Mouse (Mus musculus): ENCODE results near the gene 2900026A02Rik. TPM values are rescaled to one million over a fixed set of nuclear protein-coding genes. Genes with fewer than 3 reads are reported as not detected.

Gene 2900026A02Rik
- polyA plus RNA-seq (2012): 0.01 and 0.02 TPM in 2 replicates

DNA sequence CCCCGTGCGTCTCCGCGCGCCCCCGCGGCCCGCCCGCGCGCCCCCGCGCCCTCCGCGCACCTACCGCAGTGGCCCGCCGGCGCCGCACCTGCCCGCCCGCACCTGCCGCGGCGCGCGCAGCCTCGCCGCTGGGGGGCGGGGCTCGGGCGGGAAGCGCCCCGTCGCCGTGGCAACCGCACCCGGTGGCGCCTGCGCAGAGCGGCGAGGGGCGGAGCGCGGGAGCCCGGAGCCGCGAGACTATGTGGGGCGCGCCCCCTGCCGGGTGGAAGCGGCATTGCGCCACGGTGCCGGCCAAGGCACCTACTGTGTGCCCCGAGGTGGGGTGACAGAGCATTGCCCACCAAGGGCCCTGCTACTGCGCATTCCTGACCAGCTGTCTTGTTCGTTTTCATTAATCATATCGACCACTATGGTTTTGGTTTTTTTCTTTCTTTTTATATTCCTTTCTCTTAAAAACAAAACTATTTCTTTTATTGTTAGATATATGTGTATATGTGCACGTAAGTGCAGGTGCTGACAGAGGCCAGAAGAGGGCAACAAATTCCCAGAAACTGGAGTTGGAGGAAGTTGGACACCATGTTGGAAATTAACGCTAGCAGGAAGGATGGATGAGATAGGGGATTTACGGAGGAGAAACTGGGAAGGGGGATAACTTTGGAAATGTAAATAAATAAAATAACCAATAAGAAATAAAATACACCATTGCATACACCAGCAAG lies at the start of gene 2900026A02Rik:
Gene 2900026A02Rik (minus strand): TSS at position 90 of the 719 bp plus-strand sequence.
- Histone ChIP-seq H3K4me3 (replicated peaks) (peak within 1 kb of the TSS; percentile 57), H3K36me3 (ENCODE audit: control insufficient read depth) (no peaks in the 10 kb centered on the region), H3K4me1 (ENCODE audit: control insufficient read depth) (peaks cover 9% of the 10 kb centered on the region), H3K27me3 (ENCODE audit: control insufficient read depth) (peaks cover 19% of the 10 kb centered on the region), H3K9me3 (ENCODE audit: control insufficient read depth, low read length) (peaks cover 4% of the 10 kb centered on the region)
- TF ChIP-seq GATA1 (IDR thresholded peaks at IDR 0.05; ENCODE audit: low read length) (no peak), TAL1 (IDR thresholded peaks at IDR 0.05; ENCODE audit: low read length) (no peak)

- no peaks in the 10 kb centered on the region for H3K27me3 ChIP-seq (ENCODE audit: control insufficient read depth)
- TF ChIP-seq GATA1 (IDR thresholded peaks at IDR 0.05; ENCODE audit: low read length) (no peak), TAL1 (IDR thresholded peaks at IDR 0.05; ENCODE audit: low read length) (no peak)
These were observed 49.0 kb upstream of the 2900026A02Rik start for GRCm38 (mm10) chr5:113270043-113270442.

GRCm38 (mm10) chr5:113268246-113268645 lies 47.2 kb upstream of the 2900026A02Rik start:
- TF ChIP-seq GATA1 (IDR thresholded peaks at IDR 0.05; ENCODE audit: low read length): no peak
- TF ChIP-seq TAL1 (IDR thresholded peaks at IDR 0.05; ENCODE audit: low read length): no peak
- Histone ChIP-seq H3K4me3 (replicated peaks) (no peak overlapping the region), H3K9me3 (ENCODE audit: control insufficient read depth, low read length) (peaks cover 23% of the 10 kb centered on the region), H3K4me1 (ENCODE audit: control insufficient read depth) (no peaks in the 10 kb centered on the region), H3K36me3 (ENCODE audit: control insufficient read depth) (no peaks in the 10 kb centered on the region), H3K27me3 (ENCODE audit: control insufficient read depth) (no peaks in the 10 kb centered on the region)

More at GRCm38 (mm10) chr5:113270043-113270442, 49.0 kb upstream of the 2900026A02Rik start:
- no peaks in the 10 kb centered on the region for H3K36me3 ChIP-seq (ENCODE audit: control insufficient read depth)
- H3K4me1 ChIP-seq (ENCODE audit: control insufficient read depth): no peaks in the 10 kb centered on the region
- H3K9me3 ChIP-seq (ENCODE audit: control insufficient read depth, low read length): peaks cover 8% of the 10 kb centered on the region
- no peak overlapping the region for H3K4me3 ChIP-seq (replicated peaks)

GRCm38 (mm10) chr5:113265637-113266036 lies 44.6 kb upstream of the 2900026A02Rik start:
- no peak overlapping the region for H3K4me3 ChIP-seq (replicated peaks)
- TF ChIP-seq TAL1 (IDR thresholded peaks at IDR 0.05; ENCODE audit: low read length) (no peak), GATA1 (IDR thresholded peaks at IDR 0.05; ENCODE audit: low read length) (no peak)
- no peaks in the 10 kb centered on the region for H3K27me3 ChIP-seq (ENCODE audit: control insufficient read depth)
- H3K9me3 ChIP-seq (ENCODE audit: control insufficient read depth, low read length): peaks cover 24% of the 10 kb centered on the region
- no peaks in the 10 kb centered on the region for H3K36me3 ChIP-seq (ENCODE audit: control insufficient read depth)
- no peaks in the 10 kb centered on the region for H3K4me1 ChIP-seq (ENCODE audit: control insufficient read depth)

DNA sequence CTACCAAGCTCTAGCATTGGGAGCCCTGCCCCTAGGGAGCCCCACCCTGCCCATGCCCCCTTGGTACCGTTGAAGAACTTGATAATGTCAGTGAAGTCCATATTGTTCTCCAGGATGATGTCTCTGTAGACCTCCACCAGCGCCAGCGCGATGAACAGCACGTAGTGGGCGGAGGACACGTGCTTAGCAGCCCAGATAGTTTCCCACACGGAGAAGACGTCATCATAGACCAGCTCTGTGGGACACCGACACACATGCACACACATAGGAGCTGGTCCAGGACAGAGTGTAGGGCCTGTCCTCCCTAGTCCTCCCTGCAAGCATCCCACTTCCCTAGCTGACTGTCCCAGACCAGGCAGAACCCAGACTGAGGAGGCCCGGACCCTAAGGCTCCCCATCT lies 29.8 kb upstream of the 2900026A02Rik start:
- no peak overlapping the region for H3K4me3 ChIP-seq (replicated peaks)
- no peaks in the 10 kb centered on the region for H3K9me3 ChIP-seq (ENCODE audit: control insufficient read depth, low read length)
- H3K27me3 ChIP-seq (ENCODE audit: control insufficient read depth): no peaks in the 10 kb centered on the region
- no peaks in the 10 kb centered on the region for H3K36me3 ChIP-seq (ENCODE audit: control insufficient read depth)
- peaks cover 2% of the 10 kb centered on the region for H3K4me1 ChIP-seq (ENCODE audit: control insufficient read depth)
- TF ChIP-seq GATA1 (IDR thresholded peaks at IDR 0.05; ENCODE audit: low read length) (no peak), TAL1 (IDR thresholded peaks at IDR 0.05; ENCODE audit: low read length) (no peak)

DNA sequence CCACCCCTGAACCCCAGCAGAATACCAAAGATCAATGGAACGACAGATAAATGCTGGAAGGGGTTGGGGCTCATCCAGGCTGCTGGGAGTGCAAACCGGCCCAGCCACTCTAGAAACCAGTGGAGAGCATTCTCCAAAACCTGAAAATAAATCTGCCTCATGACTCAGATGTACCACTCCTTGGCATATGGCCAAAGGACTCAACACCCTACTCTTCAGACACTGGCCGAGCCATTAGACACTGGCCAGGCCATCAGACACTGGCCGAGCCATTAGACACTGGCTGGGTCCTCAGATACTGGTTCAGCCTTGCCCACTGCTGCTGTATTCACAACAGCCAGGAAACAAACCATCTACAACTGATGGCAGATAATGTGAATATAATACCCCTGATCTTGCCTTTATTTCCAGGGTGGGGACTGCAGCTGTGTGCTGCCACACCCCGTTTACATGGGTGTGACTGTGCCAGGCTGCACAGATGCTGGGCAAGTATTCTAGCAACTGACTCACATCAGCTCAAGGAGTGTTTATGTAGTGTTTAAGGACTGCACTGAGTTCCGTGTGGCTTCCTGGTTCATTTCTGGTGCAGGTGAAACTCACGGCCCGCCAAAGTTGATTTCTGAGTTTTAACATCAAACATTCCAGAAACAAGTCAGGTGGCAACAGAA lies 28.4 kb upstream of the 2900026A02Rik start:
- Histone ChIP-seq H3K9me3 (ENCODE audit: control insufficient read depth, low read length) (no peaks in the 10 kb centered on the region), H3K4me3 (replicated peaks) (no peak overlapping the region), H3K36me3 (ENCODE audit: control insufficient read depth) (no peaks in the 10 kb centered on the region), H3K27me3 (ENCODE audit: control insufficient read depth) (no peaks in the 10 kb centered on the region), H3K4me1 (ENCODE audit: control insufficient read depth) (peaks cover 2% of the 10 kb centered on the region)
- TF ChIP-seq TAL1 (IDR thresholded peaks at IDR 0.05; ENCODE audit: low read length): no peak
- no peak for TF ChIP-seq GATA1 (IDR thresholded peaks at IDR 0.05; ENCODE audit: low read length)

DNA sequence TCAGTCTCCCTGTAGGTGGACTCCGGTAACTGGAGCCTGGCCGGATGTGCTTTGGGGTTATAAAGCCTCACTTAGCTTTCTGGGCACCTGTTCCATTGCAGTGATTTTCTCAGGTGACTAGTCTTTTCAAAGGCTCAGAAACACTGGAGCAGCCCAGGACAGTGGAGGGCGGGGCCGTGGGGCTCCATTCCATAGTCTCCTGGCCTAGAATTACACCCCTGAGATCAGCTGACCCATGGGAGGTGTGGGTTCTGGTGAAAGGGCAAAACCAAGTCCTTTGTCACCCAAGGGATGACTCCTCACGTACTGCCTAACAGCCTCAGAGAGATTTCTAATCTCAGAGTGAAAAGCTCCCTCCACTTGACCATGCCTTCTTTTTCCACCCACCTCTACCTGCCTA lies 9.2 kb upstream of the 2900026A02Rik start:
- Histone ChIP-seq H3K36me3 (ENCODE audit: control insufficient read depth) (no peaks in the 10 kb centered on the region), H3K4me1 (ENCODE audit: control insufficient read depth) (no peaks in the 10 kb centered on the region), H3K9me3 (ENCODE audit: control insufficient read depth, low read length) (no peaks in the 10 kb centered on the region), H3K27me3 (ENCODE audit: control insufficient read depth) (peaks cover 6% of the 10 kb centered on the region), H3K4me3 (replicated peaks) (no peak overlapping the region)
- TF ChIP-seq GATA1 (IDR thresholded peaks at IDR 0.05; ENCODE audit: low read length) (no peak), TAL1 (IDR thresholded peaks at IDR 0.05; ENCODE audit: low read length) (no peak)

GRCm38 (mm10) chr5:113226632-113227102 lies 5.6 kb upstream of the 2900026A02Rik start, which contains the start of gene Tmem211:
Gene Tmem211, plus strand, starts transcription at chr5:113226909.
- H3K4me3 ChIP-seq (replicated peaks): no peak within 1 kb of the TSS
- TF ChIP-seq TAL1 (IDR thresholded peaks at IDR 0.05; ENCODE audit: low read length) (no peak), GATA1 (IDR thresholded peaks at IDR 0.05; ENCODE audit: low read length) (no peak)
- peaks cover 6% of the 10 kb centered on the region for H3K27me3 ChIP-seq (ENCODE audit: control insufficient read depth)
- H3K4me1 ChIP-seq (ENCODE audit: control insufficient read depth): no peaks in the 10 kb centered on the region
- H3K36me3 ChIP-seq (ENCODE audit: control insufficient read depth): no peaks in the 10 kb centered on the region
- no peaks in the 10 kb centered on the region for H3K9me3 ChIP-seq (ENCODE audit: control insufficient read depth, low read length)
